Mouse (Mus musculus) thymus, adult 2 months (tissue): Measurements from ENCODE around the gene Ephx3. TPM values are rescaled to one million over a fixed set of nuclear protein-coding genes. Genes with fewer than 3 reads are reported as not detected.
A peak's percentile ranks its signal among the peaks of the same experiment; 100 is the strongest.

ENCODE experiments used
- DNase-seq: peaks from one replicate; pipeline ENCODE4 v3.0.0; 2021
- H3K27ac ChIP-seq: fragments of 200-500 bp; 2 replicates; pipeline ENCODE4 v1.5.1; 2012; ENCODE audit warnings: low read length, control low read depth; ENCODE audit not compliant: control insufficient read depth, insufficient read depth
- H3K27me3 ChIP-seq: fragments of 200-500 bp; 2 replicates; pipeline ENCODE4 v1.6.1; 2012; ENCODE audit warnings: mild to moderate bottlenecking, low read length, moderate library complexity, mixed read lengths; ENCODE audit not compliant: control insufficient read depth, insufficient read depth
- H3K36me3 ChIP-seq: fragments of 200-500 bp; 2 replicates; pipeline ENCODE4 v1.6.1; 2012; ENCODE audit warnings: mild to moderate bottlenecking, low read length, moderate library complexity; ENCODE audit not compliant: control insufficient read depth, insufficient read depth
- H3K4me1 ChIP-seq: fragments of 200-500 bp; replicated peaks from 2 replicates; pipeline ENCODE4 v1.6.1; 2012; ENCODE audit warnings: low read length; ENCODE audit not compliant: control insufficient read depth, insufficient read depth
- H3K4me3 ChIP-seq: fragments of 200-500 bp; 2 replicates; pipeline ENCODE4 v1.5.1; 2012; ENCODE audit warnings: mild to moderate bottlenecking, low read length, control low read depth, moderate library complexity; ENCODE audit not compliant: control insufficient read depth, insufficient read depth
- CTCF ChIP-seq: fragments of 200-500 bp; IDR thresholded peaks from 2 replicates; pipeline ENCODE4 v1.5.1; 2012; ENCODE audit warnings: mild to moderate bottlenecking, control low read depth, low read length, moderate library complexity, borderline replicate concordance; ENCODE audit not compliant: control insufficient read depth, poor library complexity, insufficient read depth; ENCODE audit errors: extremely low read depth
- POLR2A ChIP-seq: fragments of 200-500 bp; IDR thresholded peaks from 2 replicates; pipeline ENCODE4 v1.6.1; 2012; ENCODE audit warnings: mild to moderate bottlenecking, low read length, control low read depth, moderate library complexity; ENCODE audit not compliant: control insufficient read depth, poor library complexity, insufficient read depth; ENCODE audit errors: extremely low read depth
- WGBS: fragments of 180-500 bp; shearing (Covaris S2); methylation state at CpG from one replicate; pipeline ENCODE4 v1.1.7; 2018; 5-methylcytosine and 5-hydroxymethylcytosine counted together
- polyA plus RNA-seq: library from polyadenylated mRNA; depleted of rRNA; stranded (reverse); fragments of >200 nt; gene quantifications from 2 replicates; pipeline ENCODE4 v1.2.3, GENCODE M21; 2012

Gene Ephx3
- polyA plus RNA-seq, 1 experiment: 2.0 TPM

DNA sequence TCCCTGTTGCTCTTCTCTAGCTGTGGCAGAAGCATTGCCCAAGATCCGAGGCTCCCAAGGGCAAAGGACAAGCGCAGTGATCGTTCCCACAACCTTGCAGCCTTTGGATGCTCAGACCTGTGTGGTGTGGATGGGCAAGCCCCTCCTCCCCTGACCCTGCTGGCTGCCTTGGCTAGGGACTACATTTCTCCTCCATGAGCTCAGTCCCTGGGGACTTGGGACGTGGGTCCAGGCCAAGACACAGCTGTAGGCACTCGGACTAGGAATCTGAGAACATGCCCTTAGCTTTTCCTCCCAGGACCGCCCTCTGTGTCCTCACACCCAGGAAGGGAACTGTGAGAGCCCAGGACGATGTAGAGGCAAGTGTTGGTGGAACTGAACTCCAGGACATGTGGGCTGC lies 16.2 kb downstream of the Ephx3 start:
- Histone ChIP-seq H3K36me3 (no peaks in the 10 kb centered on the region), H3K27me3 (no peaks in the 10 kb centered on the region), H3K4me3 (no peak overlapping the region), H3K4me1 (peaks cover 7% of the 10 kb centered on the region), H3K27ac (no peak overlapping the region)
- TF ChIP-seq CTCF (no peak), POLR2A (no peak)
- no peak for DNase-seq
- WGBS: 93% methylated on average over 7 of the region's 7 CpGs

DNA sequence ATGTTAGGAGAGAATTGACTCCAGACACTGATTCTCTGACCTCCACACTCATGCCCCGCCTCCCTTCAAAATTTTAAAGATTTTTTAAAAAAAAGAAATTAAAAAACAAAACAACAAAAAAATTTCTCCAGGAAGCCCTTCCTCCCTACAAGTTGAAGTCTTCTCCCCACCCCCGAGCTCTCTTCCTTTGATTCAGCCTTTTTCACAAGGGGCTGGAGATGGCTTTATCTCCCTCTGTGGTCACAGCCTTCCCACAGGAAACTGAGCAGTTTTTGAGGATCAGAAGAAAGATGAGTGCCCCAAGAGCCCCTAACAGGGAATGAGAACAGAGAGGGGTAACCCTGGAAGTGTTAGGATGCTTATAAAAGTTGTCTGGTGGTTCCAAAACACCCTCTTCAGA lies 16.9 kb downstream of the Ephx3 start:
- H3K4me1 ChIP-seq: peaks cover 7% of the 10 kb centered on the region
- no peaks in the 10 kb centered on the region for H3K36me3 ChIP-seq
- TF ChIP-seq CTCF (no peak), POLR2A (no peak)
- H3K4me3 ChIP-seq: no peak overlapping the region
- no peaks in the 10 kb centered on the region for H3K27me3 ChIP-seq
- H3K27ac ChIP-seq: no peak overlapping the region
- WGBS: 51% methylated on average over 2 of the region's 2 CpGs
- no peak for DNase-seq

DNA sequence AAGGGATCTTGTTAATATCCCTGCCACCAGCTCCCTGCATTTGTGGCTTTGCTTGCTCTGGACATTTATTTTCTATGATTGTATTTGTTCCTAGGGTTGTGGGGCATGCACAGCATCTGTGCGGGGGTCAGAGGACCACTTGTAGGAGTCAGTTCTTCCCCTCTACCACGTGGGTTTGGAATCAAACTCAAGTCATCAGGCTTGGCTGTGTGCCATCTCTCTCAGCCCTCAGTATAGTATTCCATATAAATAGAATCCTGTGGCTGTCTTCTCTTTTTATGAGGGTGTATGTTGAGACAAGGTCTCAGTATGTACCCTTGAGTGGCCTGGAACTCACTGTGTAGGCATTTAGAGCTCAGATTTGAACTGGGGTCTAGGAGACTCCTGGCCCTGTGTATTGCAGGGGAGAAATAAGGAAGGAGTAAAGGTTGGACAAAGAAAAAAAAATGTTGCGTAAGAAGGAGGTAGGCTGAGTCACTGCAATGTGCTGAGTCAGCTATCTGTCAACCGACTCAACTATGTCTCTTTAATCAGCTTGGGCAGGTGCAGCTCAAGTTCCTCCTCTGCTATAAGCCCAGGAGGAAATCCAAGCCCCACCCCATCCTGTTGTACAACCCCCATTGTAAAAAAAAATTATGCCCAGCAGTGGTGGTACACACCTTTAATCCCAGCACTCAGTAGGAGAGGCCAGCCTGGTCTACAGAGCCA lies 19.7 kb downstream of the Ephx3 start:
- Histone ChIP-seq H3K4me1 (peaks cover 18% of the 10 kb centered on the region), H3K4me3 (no peak overlapping the region), H3K36me3 (no peaks in the 10 kb centered on the region), H3K27me3 (no peaks in the 10 kb centered on the region), H3K27ac (no peak overlapping the region)
- 21% methylated on average over 4 of the region's 4 CpGs for WGBS
- peak; percentile 61 for DNase-seq
- TF ChIP-seq CTCF: no peak

DNA sequence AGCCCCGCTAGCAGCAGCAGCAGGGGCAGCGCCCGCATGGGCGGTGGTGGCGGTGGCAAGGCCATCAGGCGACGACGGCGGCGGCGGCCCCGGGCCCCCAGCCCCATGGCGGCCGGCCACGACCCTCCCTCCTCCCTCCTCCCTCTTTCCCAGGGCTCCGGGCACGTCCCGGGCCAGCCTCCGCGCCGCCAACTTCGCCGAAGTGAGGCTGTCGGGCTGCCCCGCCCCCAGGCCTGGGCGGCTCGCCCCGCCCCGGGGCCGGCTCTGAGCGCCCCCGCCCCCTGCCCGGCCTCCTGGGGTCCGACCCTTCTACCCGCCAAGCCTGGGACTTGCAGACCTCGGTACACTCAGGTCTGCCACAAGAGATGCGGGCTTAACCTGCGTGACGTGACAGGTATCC lies 22.7 kb downstream of the Ephx3 start, which contains the start of gene Notch3:
TSS of gene Notch3 (minus strand) at position 166 of the 400 bp plus-strand sequence.
- Histone ChIP-seq H3K4me3 (peak within 1 kb of the TSS; percentile 61), H3K27me3 (no peaks in the 10 kb centered on the region), H3K27ac (peak within 1 kb of the TSS; percentile 71; the same call in 1 of the 2 replicates), H3K4me1 (peaks cover 43% of the 10 kb centered on the region), H3K36me3 (no peaks in the 10 kb centered on the region)
- TF ChIP-seq CTCF (no peak), POLR2A (0 out of 2 replicates have a peak, but pooled peaks have one; percentile 19)
- WGBS: 3% methylated on average over 23 of the region's 39 CpGs
- DNase-seq: peak; percentile 72

DNA sequence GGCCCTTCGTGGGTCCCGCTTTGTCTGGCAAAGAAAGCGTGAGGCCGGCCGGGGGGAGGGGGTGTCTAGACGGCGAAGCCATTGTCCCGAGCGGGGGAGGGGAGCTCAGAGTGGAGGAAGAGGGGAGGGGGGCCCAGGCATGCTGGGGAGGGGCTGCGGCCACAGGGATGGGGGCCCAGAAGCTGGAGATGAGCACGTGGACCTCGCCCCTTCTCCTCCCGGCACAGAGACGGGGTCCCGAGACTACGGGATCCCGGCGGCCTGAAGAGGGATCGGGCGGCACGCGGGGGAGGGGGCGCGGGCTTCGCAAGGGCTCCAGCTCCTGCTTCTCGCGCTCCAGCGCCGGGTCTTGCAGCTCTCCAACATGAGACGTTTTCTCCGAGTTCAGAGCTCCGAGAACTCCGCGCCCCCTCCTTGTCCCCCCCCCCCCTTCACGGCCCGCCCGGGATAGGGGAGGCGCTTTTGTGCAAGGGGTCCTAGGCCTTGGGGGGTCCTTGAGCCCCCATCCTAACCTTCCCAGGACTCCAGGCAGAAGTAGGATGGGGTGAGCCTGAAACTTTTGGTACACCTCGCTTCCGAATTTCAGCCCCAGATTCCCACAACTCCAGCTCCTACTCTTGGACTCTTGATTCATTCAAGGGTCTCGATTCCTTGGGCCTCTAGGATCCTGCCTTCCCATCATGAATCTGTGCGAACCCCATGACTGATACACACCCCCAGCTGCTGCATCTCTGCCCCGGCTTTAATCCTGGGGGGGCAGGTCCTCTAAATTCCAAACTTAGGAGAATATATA lies 23.4 kb downstream of the Ephx3 start:
- under 1% methylated on average over 43 of the region's 43 CpGs for WGBS
- H3K36me3 ChIP-seq: no peaks in the 10 kb centered on the region
- DNase-seq: peak; percentile 86
- peak overlapping the region; percentile 71; the same call in 1 of the 2 replicates for H3K27ac ChIP-seq
- TF ChIP-seq CTCF (0 out of 2 replicates have a peak, but pooled peaks have one; percentile 33), POLR2A (no peak)
- peaks cover 47% of the 10 kb centered on the region for H3K4me1 ChIP-seq
- H3K27me3 ChIP-seq: no peaks in the 10 kb centered on the region
- peak overlapping the region; percentile 61 for H3K4me3 ChIP-seq

DNA sequence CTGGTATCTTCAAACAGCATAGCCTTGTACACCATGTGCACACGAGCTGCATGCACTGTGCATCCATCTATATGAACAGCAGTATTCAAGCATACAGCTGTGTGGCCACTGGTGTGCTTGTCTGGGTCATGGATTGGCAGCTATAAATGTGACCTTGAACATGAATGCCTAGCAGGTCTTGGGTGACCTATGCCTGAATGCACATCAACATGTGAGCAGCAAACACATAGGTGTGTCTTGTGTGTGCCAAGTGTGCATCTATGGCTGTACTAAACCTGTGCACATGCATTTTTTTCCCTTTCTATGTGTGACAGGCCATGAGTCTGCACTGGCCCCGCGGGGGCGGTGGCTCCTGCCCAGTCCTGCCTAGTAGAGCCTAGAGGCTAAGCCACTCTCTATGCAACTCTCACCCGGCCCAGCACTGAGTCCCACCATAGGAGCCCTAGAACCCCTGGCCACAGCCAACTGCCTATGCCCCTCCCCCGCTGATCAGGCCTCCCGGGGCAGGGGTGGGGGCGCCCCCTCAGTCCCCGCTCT lies 24.0 kb downstream of the Ephx3 start:
- peaks cover 44% of the 10 kb centered on the region for H3K4me1 ChIP-seq
- H3K36me3 ChIP-seq: no peaks in the 10 kb centered on the region
- TF ChIP-seq CTCF: no peak
- no peak for TF ChIP-seq POLR2A
- 19% methylated on average over 9 of the region's 9 CpGs for WGBS
- no peaks in the 10 kb centered on the region for H3K27me3 ChIP-seq
- H3K4me3 ChIP-seq: peak overlapping the region; percentile 61
- DNase-seq: no peak
- H3K27ac ChIP-seq: peak overlapping the region; percentile 71
